In genomic region chr10:120707771-120708750, GRCm38 (mm10) we compare ENCODE assay signal across 8 mouse cellular contexts.
A peak's percentile ranks its signal among the peaks of the same experiment; 100 is the strongest.
DNase-seq lines count a peak whose midpoint lies in the region; ATAC-seq lines count a peak whose summit lies in the region.

No protein-coding gene starts in this region.

- H3K4me3 ChIP-seq in heart, embryonic 15.5 days, result no peak overlapping the region
- no peak overlapping the region for H3K4me3 ChIP-seq in liver, embryonic 13.5 days (replicated peaks)

- ATAC-seq in heart, embryonic 15.5 days (replicated peaks; ENCODE audit: insufficient number of reproducible peaks, insufficient read depth, low FRiP score, low read depth), result peak; percentile 50; the same call in 1 of the 2 replicates
- peak; percentile 62 for ATAC-seq in liver, embryonic 13.5 days (ENCODE audit: low read depth)

- no peaks in the 10 kb centered on the region for H3K27me3 ChIP-seq in heart, embryonic 15.5 days
- no peaks in the 10 kb centered on the region for H3K27me3 ChIP-seq in liver, embryonic 13.5 days

- 0 out of 2 replicates have a peak overlapping the region, but pooled peaks have one; percentile 29 for H3K27ac ChIP-seq in heart, embryonic 15.5 days
- peak overlapping the region; percentile 54 for H3K27ac ChIP-seq in liver, embryonic 13.5 days

- H3K9ac ChIP-seq in heart, embryonic 15.5 days, result no peak overlapping the region
- H3K9ac ChIP-seq in liver, embryonic 13.5 days, result no peak overlapping the region

- peak overlapping the region; percentile 44 for H3K4me2 ChIP-seq in heart, embryonic 15.5 days
- peak overlapping the region; percentile 40 for H3K4me2 ChIP-seq in liver, embryonic 13.5 days

- H3K9me3 ChIP-seq in heart, embryonic 15.5 days (replicated peaks), result no peaks in the 10 kb centered on the region
- no peaks in the 10 kb centered on the region for H3K9me3 ChIP-seq in liver, embryonic 13.5 days (replicated peaks)

- 29% methylated on average over 20 of the region's 20 CpGs for WGBS in heart, embryonic 15.5 days
- WGBS in liver, embryonic 13.5 days (ENCODE audit: insufficient replicate concordance), result 24% methylated on average over 20 of the region's 20 CpGs

- no peaks in the 10 kb centered on the region for H3K36me3 ChIP-seq in heart, embryonic 15.5 days
- H3K36me3 ChIP-seq in liver, embryonic 13.5 days, result no peaks in the 10 kb centered on the region

- DNase-seq in thymus, postnatal 0 days (ENCODE audit: low spot score), result peak; percentile 28
- DNase-seq in thymus, postnatal 25 days, result no peak
- DNase-seq in liver, embryonic 13.5 days, result no peak
- DNase-seq in retina, embryonic 14.5 days (ENCODE audit: low spot score), result peak; percentile 53
- no peak for DNase-seq in cerebellum, adult 18-20 months
- DNase-seq in urinary bladder, adult 2 months (ENCODE audit: low spot score), result no peak
- no peak for DNase-seq in layer of hippocampus, postnatal 10 days (ENCODE audit: low spot score in 2 of 2)

- peaks cover 18% of the 10 kb centered on the region for H3K4me1 ChIP-seq in heart, embryonic 15.5 days (replicated peaks)
- peaks cover 25% of the 10 kb centered on the region for H3K4me1 ChIP-seq in liver, embryonic 13.5 days (replicated peaks)

Comparison
In these comparisons a context has a peak if more than half of its experiments do, and no peak if none do; other contexts are left out.
1. DNase-seq: peak in thymus, postnatal 0 days (single experiment) and retina, embryonic 14.5 days (single experiment); none in thymus, postnatal 25 days (single experiment), liver, embryonic 13.5 days (single experiment), cerebellum, adult 18-20 months (0 of 2), urinary bladder, adult 2 months (single experiment) and layer of hippocampus, postnatal 10 days (0 of 2).